Mouse (Mus musculus): ENCODE measurements at regions not wholly inside any gene's neighbourhood (a gene's known extent, or its start where the extent isn't known, plus 50 kb on each side); places are given as distances from the start of the nearest gene placed in this dataset.

GRCm38 (mm10) chr5:91746077-91746476 is 216.8 kb downstream of the Rchy1 start:
- DNase-seq = no peak

GRCm38 (mm10) chr5:91744389-91744788 is 218.5 kb downstream of the Rchy1 start:
- DNase-seq = no peak

GRCm38 (mm10) chr5:91740159-91740537 is 222.7 kb downstream of the Rchy1 start:
- no peak for DNase-seq

GRCm38 (mm10) chr5:91739433-91740158 is 222.2 kb downstream of the Parm1 start:
- DNase-seq = no peak

GRCm38 (mm10) chr5:91732002-91732401 is 214.6 kb downstream of the Parm1 start:
- DNase-seq = no peak

- no peak for DNase-seq
These were observed 213.7 kb downstream of the Parm1 start for GRCm38 (mm10) chr5:91731155-91731554.

GRCm38 (mm10) chr5:91729868-91730267 is 212.5 kb downstream of the Parm1 start:
- no peak for DNase-seq

GRCm38 (mm10) chr5:91729415-91729814 is 212.0 kb downstream of the Parm1 start:
- DNase-seq = no peak

- DNase-seq = no peak
These were observed 210.0 kb downstream of the Parm1 start for GRCm38 (mm10) chr5:91727448-91727847.

GRCm38 (mm10) chr5:91726118-91726500 is 208.7 kb downstream of the Parm1 start:
- DNase-seq = no peak

GRCm38 (mm10) chr5:91725380-91726117 is 208.1 kb downstream of the Parm1 start:
- no peak for DNase-seq

GRCm38 (mm10) chr5:91724881-91725280 is 207.5 kb downstream of the Parm1 start:
- DNase-seq = no peak

GRCm38 (mm10) chr5:91723416-91723815 is 206.0 kb downstream of the Parm1 start:
- no peak for DNase-seq

GRCm38 (mm10) chr5:91722982-91723381 is 205.6 kb downstream of the Parm1 start:
- DNase-seq = no peak

- DNase-seq = no peak
These were observed 205.0 kb downstream of the Parm1 start for GRCm38 (mm10) chr5:91722403-91722802.

- no peak for DNase-seq
These were observed 204.0 kb downstream of the Parm1 start for GRCm38 (mm10) chr5:91721231-91722096.

- DNase-seq = no peak
These were observed 195.6 kb downstream of the Parm1 start for GRCm38 (mm10) chr5:91713020-91713419.

GRCm38 (mm10) chr5:91709494-91710286 is 192.3 kb downstream of the Parm1 start:
- no peak for DNase-seq

GRCm38 (mm10) chr5:91708149-91708548 is 190.7 kb downstream of the Parm1 start:
- DNase-seq = no peak

- DNase-seq = no peak
These were observed 179.7 kb downstream of the Parm1 start for GRCm38 (mm10) chr5:91697075-91697474.

- DNase-seq = no peak
These were observed 179.1 kb downstream of the Parm1 start for GRCm38 (mm10) chr5:91696532-91696931.

- no peak for DNase-seq
These were observed 178.2 kb downstream of the Parm1 start for GRCm38 (mm10) chr5:91695632-91696031.

GRCm38 (mm10) chr5:91693277-91693676 is 175.9 kb downstream of the Parm1 start:
- no peak for DNase-seq
